Mouse (Mus musculus) midbrain, embryonic 11.5 days (tissue): Measurements from ENCODE around the gene Zfp148. TPM values are rescaled to one million over a fixed set of nuclear protein-coding genes. Genes with fewer than 3 reads are reported as not detected.

Experiments
- ATAC-seq: fragments of 200-750 bp; cut with Nextera tagmentation; 2 replicates; pipeline ENCODE4 v1.8.0; 2017; ENCODE audit warnings: moderate TSS enrichment, moderate library complexity; ENCODE audit not compliant: low FRiP score
- DNase-seq: peaks from one replicate; pipeline ENCODE4 v3.0.0; 2015; ENCODE audit warnings: low spot score; ENCODE audit errors: missing footprints
- H3K27ac ChIP-seq: fragments of 300-500 bp; sonication (generic); 2 replicates; pipeline ENCODE4 v1.5.1; 2014; ENCODE audit warnings: low read depth, low read length
- H3K27me3 ChIP-seq: fragments of 300-500 bp; sonication (generic); 2 replicates; pipeline ENCODE4 v1.6.1; 2014; ENCODE audit warnings: mild to moderate bottlenecking, low read length, moderate library complexity, mixed read lengths; ENCODE audit not compliant: control insufficient read depth, insufficient read depth
- H3K36me3 ChIP-seq: fragments of 300-500 bp; sonication (generic); 2 replicates; pipeline ENCODE4 v1.6.1; 2014; ENCODE audit warnings: mild to moderate bottlenecking, low read length, moderate library complexity, mixed read lengths; ENCODE audit not compliant: control insufficient read depth, insufficient read depth
- H3K4me1 ChIP-seq: fragments of 300-500 bp; sonication (generic); 2 replicates; pipeline ENCODE4 v1.6.1; 2014; ENCODE audit warnings: low read length; ENCODE audit not compliant: control insufficient read depth, insufficient read depth
- H3K4me2 ChIP-seq: fragments of 300-500 bp; sonication (generic); 2 replicates; pipeline ENCODE4 v1.6.1; 2014; ENCODE audit warnings: mild to moderate bottlenecking, moderate library complexity
- H3K4me3 ChIP-seq: fragments of 300-500 bp; sonication (generic); 2 replicates; pipeline ENCODE4 v1.5.1; 2014; ENCODE audit warnings: low read depth, low read length
- H3K9ac ChIP-seq: fragments of 300-500 bp; sonication (generic); 2 replicates; pipeline ENCODE4 v1.6.1; 2014; ENCODE audit warnings: low read length
- H3K9me3 ChIP-seq: fragments of 300-500 bp; sonication (generic); 2 replicates; pipeline ENCODE4 v1.6.1; 2016; ENCODE audit warnings: low read length; ENCODE audit not compliant: control insufficient read depth
- WGBS: fragments of 180-500 bp; shearing (Covaris S2); extraction: QIAGEN DNeasy Blood & Tissue Kit; methylation state at CpG from one replicate; pipeline ENCODE4 v1.1.7; 2014; 5-methylcytosine and 5-hydroxymethylcytosine counted together
- polyA plus RNA-seq: library from polyadenylated mRNA; unstranded; fragments of >200 nt; fragmentation: Nextera tagmentation; extraction: Ambion mirVana; gene quantifications from 2 replicates; pipeline ENCODE4 v1.2.1, GENCODE M21; 2014

Gene Zfp148
- polyA plus RNA-seq, 1 experiment from 2014 or later: 49.1 TPM

DNA sequence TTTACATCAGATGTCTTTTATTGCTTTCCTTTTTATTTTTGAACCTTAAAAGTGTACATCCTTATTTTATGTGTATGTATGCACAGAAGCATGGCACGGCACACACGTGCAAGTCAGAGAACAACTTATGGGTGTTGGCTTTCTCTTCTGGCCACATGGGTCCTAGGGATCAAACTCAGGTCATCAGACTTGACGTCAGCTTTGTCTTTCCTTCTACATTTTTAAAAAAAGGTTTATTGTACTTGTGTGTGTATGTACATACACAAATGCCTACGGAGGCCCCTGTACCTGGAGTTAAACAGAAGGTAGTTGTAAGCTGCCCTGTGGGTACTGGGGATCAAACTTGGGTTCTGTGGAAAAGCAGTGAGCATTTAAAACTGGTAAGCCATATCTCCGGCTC is 35.0 kb downstream of the Zfp148 start:
- Histone ChIP-seq H3K9me3 (no peaks in the 10 kb centered on the region), H3K27ac (no peak overlapping the region)

DNA sequence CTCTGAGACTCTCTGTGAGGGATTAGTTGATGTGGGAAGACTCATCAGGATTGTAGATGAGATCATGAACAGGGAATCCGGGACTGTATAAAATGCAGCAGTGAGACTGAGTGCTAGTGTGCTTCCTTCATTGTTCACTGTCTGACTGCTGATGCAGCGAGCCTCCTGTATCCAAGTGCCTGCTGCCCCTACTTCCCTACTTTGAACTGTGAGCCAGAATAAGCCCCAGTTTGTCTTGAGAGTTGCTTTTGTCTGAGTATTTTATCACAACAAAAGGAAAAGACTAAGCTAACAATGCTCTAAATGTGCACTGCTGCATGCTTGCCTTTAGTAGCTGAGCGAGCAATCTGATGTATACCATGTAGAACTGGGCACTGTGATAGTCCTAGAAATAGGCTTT is 47.7 kb downstream of the Zfp148 start:
- Histone ChIP-seq H3K9me3 (no peaks in the 10 kb centered on the region), H3K27me3 (no peaks in the 10 kb centered on the region), H3K4me3 (no peak overlapping the region), H3K27ac (peak overlapping the region; percentile 17; the same call in 1 of the 2 replicates), H3K9ac (no peak overlapping the region), H3K4me2 (no peak overlapping the region), H3K4me1 (0 out of 2 replicates have a peak, but pooled peaks cover 6% of the 10 kb centered on the region), H3K36me3 (peaks cover 9% of the 10 kb centered on the region)
- peak; percentile 73; the same call in 1 of the 2 replicates for ATAC-seq
- 31% methylated on average over 3 of the region's 3 CpGs for WGBS
- DNase-seq: peak; percentile 90

More for the DNA sequence above, 35.0 kb downstream of the Zfp148 start:
- H3K4me2 ChIP-seq: no peak overlapping the region
- H3K27me3 ChIP-seq: no peaks in the 10 kb centered on the region
- DNase-seq (no peak), ATAC-seq (no peak)
- H3K4me3 ChIP-seq: no peak overlapping the region
- H3K9ac ChIP-seq: no peak overlapping the region
- 90% methylated on average over 5 of the region's 5 CpGs for WGBS
- no peaks in the 10 kb centered on the region for H3K36me3 ChIP-seq
- H3K4me1 ChIP-seq: no peaks in the 10 kb centered on the region

- ATAC-seq: no peak
- Histone ChIP-seq H3K9ac (no peak overlapping the region), H3K27me3 (no peaks in the 10 kb centered on the region), H3K4me1 (0 out of 2 replicates have a peak, but pooled peaks cover 6% of the 10 kb centered on the region), H3K9me3 (no peaks in the 10 kb centered on the region), H3K27ac (no peak overlapping the region), H3K4me3 (no peak overlapping the region), H3K4me2 (no peak overlapping the region), H3K36me3 (peaks cover 3% of the 10 kb centered on the region; the same call in 1 of the 2 replicates)
- WGBS: 87% methylated on average over 2 of the region's 2 CpGs
- no peak for DNase-seq
These were observed 51.0 kb downstream of the Zfp148 start for GRCm38 (mm10) chr16:33431660-33432059.

DNA sequence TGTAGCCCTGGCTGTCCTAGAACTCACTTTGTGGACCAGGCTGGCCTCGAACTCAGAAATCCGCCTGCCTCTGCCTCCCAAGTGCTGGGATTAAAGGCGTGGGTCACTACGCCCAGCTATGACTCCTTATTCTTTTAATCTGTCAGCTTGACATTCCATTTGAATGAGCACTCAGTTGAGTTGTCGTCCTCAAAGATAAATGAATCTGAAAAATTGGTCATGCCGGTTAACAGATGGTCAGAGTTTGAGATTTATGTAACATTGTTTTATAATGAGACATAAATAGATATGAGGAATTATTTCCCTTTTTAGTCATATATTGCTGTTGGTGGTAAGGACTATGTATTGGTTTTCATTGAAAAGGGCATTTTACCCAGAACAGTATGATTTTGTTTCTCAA is 60.4 kb downstream of the Zfp148 start:
- Histone ChIP-seq H3K9ac (no peak overlapping the region), H3K4me2 (no peak overlapping the region), H3K4me1 (no peaks in the 10 kb centered on the region), H3K4me3 (no peak overlapping the region), H3K27me3 (no peaks in the 10 kb centered on the region), H3K9me3 (no peaks in the 10 kb centered on the region), H3K36me3 (no peaks in the 10 kb centered on the region; the same call in 1 of the 2 replicates), H3K27ac (no peak overlapping the region)
- 95% methylated on average over 6 of the region's 6 CpGs for WGBS
- ATAC-seq: no peak
- no peak for DNase-seq

DNA sequence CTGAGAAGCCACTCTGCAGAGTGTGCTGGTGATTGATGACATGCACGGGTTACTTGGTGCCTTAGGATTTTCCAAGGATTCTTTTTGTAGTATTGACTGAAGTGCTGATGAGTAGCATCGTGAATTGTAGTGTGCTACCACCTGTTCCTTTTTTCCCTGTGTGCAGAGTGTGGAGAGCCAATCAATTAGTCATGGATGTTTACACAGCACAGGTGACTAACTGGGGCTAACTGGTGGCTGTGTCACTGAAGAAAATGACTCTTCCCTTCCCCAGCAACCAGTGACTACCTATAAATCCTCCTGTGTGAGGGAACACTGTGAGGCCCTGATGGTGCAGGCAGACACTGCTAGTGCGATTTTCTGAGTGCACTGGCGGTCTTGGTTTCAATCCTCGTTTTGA is 66.2 kb downstream of the Zfp148 start:
- Histone ChIP-seq H3K27ac (no peak overlapping the region), H3K4me1 (no peaks in the 10 kb centered on the region), H3K36me3 (no peaks in the 10 kb centered on the region), H3K9me3 (no peaks in the 10 kb centered on the region), H3K27me3 (no peaks in the 10 kb centered on the region), H3K4me3 (no peak overlapping the region), H3K9ac (no peak overlapping the region), H3K4me2 (no peak overlapping the region)
- ATAC-seq: no peak
- DNase-seq: no peak
- 84% methylated on average over 5 of the region's 5 CpGs for WGBS

DNA sequence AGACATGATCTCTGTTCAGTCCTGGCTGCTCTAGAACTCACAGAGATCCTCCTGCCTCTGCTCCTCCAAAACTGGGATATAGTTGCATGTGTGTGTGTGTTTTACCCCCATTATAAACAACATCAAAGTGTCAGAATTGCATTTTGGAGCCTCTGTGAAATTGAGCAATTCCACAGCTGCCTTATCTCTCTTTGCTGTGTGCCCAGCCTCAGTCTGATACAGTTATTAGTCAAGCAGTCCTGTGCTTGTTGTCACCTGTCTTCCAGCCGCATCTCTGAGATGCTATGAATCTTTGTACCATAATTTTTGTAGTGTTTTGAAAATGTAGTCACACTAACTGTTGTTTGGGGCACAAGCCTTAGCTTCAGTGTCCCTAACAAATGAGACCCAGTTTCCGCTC is 73.2 kb downstream of the Zfp148 start:
- DNase-seq (no peak), ATAC-seq (no peak)
- peaks cover 7% of the 10 kb centered on the region; the same call in 1 of the 2 replicates for H3K36me3 ChIP-seq
- H3K4me1 ChIP-seq: no peaks in the 10 kb centered on the region; the same call in 1 of the 2 replicates
- no peak overlapping the region for H3K4me3 ChIP-seq
- no peak overlapping the region for H3K4me2 ChIP-seq
- H3K9ac ChIP-seq: no peak overlapping the region
- no peak overlapping the region for H3K27ac ChIP-seq
- H3K9me3 ChIP-seq: no peaks in the 10 kb centered on the region
- 97% methylated on average over 2 of the region's 2 CpGs for WGBS
- no peaks in the 10 kb centered on the region for H3K27me3 ChIP-seq

DNA sequence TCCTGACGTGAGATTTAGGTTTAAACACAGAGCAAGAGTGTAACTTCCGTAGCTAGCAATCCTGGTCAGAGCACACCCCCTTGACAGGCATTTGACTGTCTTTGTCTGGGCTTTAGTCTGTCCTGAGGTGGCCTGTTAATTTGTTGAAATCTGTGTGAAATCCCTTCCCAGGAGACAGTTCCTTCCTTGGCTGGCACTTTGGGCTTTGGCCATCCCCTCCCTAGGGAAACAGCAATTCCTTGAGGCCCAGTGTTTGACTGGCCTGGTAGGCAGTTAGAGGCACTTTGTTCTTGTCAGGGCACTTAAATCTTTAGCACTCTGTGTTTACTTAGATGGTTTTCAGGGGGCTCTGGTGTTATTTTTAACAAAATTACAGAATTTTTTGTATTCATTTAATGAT is 73.7 kb downstream of the Zfp148 start:
- no peaks in the 10 kb centered on the region; the same call in 1 of the 2 replicates for H3K4me1 ChIP-seq
- no peak for DNase-seq
- H3K27ac ChIP-seq: no peak overlapping the region
- H3K9me3 ChIP-seq: no peaks in the 10 kb centered on the region
- H3K9ac ChIP-seq: no peak overlapping the region
- H3K4me3 ChIP-seq: no peak overlapping the region
- H3K36me3 ChIP-seq: peaks cover 9% of the 10 kb centered on the region; the same call in 1 of the 2 replicates
- 64% methylated on average over 2 of the region's 2 CpGs for WGBS
- ATAC-seq: no peak
- no peaks in the 10 kb centered on the region for H3K27me3 ChIP-seq
- H3K4me2 ChIP-seq: no peak overlapping the region

DNA sequence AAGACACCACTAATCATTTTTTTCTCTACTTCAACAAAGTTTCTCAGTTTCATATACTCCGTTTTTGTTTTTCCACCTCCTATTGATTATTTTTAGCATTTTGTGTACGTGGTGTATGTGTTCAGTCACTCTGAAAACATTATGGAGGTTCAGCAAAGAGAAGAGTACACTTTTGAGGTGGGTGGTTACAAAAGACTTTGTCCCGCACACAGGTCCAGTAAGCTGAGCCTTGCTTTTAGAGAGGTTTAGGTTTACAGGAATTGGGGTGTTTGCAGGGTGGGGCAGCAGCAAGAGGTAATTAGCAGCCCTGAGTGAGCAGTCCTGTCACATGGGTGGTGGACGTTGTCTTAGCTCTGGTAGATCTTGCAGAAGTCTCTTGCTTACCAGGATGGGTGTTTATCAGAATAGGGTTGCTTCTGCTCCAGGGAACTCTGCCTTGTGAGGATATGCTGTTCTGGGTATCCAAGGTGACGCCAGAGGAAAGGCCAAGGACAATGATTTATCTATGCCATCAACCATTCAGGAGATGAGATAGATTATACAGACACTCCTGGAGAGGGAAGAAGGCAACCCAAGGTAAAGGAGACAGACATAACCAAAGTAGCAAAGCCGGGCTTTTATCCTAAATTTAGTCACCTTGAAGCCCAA is 74.8 kb downstream of the Zfp148 start:
- H3K27me3 ChIP-seq: no peaks in the 10 kb centered on the region
- no peak overlapping the region for H3K9ac ChIP-seq
- peaks cover 13% of the 10 kb centered on the region for H3K36me3 ChIP-seq
- H3K27ac ChIP-seq: no peak overlapping the region
- no peak overlapping the region for H3K4me2 ChIP-seq
- 90% methylated on average over 6 of the region's 6 CpGs for WGBS
- no peak for ATAC-seq
- DNase-seq: no peak
- H3K4me1 ChIP-seq: no peaks in the 10 kb centered on the region; the same call in 1 of the 2 replicates
- no peaks in the 10 kb centered on the region for H3K9me3 ChIP-seq
- H3K4me3 ChIP-seq: no peak overlapping the region

GRCm38 (mm10) chr16:33459101-33459500 is 78.5 kb downstream of the Zfp148 start:
- Histone ChIP-seq H3K4me2 (no peak overlapping the region), H3K27ac (no peak overlapping the region), H3K4me1 (no peaks in the 10 kb centered on the region; the same call in 1 of the 2 replicates), H3K4me3 (no peak overlapping the region), H3K9ac (no peak overlapping the region), H3K9me3 (no peaks in the 10 kb centered on the region), H3K36me3 (peaks cover 13% of the 10 kb centered on the region), H3K27me3 (no peaks in the 10 kb centered on the region)
- DNase-seq (no peak), ATAC-seq (no peak)
- WGBS: 100% methylated on average over 1 of the region's 1 CpGs
